Mouse (Mus musculus) thymus, adult 18-20 months (tissue): ENCODE measurements around the gene Aven.

Source experiments
- DNase-seq, 2 experiments: peaks; one replicate each; pipeline ENCODE4 v3.0.0; 2022; ENCODE audit warnings: mixed read lengths in 2 of 2

Gene Aven

DNA sequence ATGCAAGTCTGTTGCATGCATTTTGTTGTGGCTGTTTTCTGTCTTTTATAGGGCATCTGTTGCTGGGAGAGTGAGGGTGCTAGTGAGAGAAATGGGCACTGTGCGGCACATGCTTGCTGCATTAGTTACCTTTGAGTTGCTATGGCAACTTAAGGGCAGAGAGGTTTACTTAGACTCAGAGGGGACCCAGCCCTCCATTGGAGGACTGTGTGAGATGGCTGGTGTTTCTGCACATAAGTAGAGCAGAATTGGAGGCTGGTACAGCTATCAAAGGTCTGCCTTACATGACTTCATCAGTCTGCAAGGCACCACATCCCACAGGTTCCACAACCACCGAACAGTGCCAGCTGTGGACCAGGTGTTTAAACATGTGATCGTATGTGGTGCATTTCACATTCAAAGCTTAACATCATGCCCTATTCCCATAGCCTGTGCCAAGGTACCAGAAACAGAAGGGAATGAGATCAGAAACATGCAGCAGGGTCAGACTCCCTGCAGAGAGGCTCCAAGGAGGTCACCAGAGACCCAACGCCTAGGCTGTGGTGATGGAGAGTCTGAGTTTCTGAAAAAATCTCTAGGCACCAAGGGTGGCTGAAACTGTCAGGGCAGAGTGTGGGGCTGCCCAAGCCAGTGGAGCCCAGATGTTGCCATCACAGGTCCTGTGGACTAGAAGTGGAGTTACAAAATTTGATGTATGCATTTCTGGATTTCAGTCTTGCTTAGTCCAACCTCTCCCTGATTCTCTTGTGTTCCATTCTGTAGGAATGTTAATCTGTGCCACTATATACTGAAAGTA lies 73.7 kb downstream of the Aven start:
- DNase-seq: no peak

DNA sequence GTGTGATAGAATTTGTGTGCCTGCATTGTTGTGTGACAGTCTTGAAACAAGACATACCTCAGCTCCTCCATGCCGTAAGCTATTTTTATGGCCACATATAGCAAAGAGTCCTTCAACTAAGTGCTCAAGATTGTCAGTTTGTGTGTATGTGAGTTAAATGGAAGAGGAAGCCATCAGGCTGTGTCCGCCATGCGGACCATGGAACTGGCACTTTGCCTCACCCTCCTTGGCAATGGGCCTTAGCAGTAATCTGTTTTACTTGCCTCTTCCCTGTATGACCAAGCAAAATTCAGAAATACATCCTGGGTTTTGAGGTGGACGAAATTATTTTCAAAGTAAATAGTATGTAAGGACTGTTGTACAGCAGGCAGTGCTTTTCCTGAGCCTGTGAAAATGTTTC lies 75.0 kb downstream of the Aven start:
- DNase-seq: no peak

DNA sequence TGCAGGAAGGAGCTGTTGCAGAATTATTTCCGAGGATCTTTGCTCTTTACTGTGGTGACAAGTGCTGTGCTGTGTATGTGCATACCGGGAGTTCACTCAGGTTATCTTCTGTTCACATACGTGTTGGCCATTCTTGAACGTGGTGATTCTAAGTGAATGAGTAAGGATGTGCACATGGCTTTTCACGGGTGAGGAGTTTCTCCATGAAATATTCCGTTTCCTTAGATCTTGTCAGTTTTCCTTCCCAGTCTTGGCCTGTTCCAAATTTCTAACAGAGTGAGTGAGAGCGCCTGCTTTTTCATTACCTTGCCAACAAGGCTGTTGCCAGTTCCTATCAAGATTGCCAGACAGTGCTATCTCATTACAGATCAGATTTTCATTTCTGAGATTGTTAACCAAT lies 98.2 kb downstream of the Aven start:
- DNase-seq: no peak

DNA sequence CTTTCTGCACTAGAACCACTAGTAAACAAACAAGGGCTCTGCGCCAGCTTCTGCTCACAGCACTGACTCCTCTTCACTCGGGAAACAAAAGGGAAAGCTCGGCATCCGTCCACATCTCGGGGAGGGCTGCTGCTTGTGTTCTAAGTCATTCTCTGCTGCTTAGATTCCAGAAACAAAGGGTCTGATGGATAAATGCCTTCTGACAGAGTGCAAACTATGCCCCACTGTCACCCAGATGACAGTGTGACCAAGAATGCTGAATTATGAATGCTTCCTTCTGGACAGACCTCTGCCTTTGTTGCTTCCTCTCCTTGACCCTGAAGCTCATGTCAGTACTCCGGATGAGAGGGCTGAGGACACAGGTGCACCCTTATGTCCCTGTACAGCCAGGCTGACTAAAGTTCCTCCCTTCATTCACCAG lies 98.7 kb downstream of the Aven start:
- DNase-seq: no peak

DNA sequence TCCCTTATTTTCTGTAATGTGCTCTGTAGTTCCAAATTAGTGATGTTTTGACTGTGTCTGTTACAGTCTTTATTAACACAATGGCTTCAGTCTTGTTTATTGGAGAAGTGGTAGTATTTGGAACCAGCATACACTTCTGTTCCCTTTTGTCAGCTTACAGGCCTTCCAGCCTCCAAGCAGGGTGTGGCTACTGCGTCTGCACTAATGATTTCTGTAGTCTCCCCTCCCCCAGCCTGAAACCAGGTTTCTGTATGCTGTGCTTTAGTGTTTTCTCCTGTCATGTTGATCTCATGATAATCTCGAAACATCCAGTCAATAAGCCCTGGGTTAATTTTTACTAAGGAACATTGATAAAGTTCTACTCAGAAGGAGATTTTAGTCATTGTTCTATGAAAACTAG lies 100.6 kb downstream of the Aven start:
- no peak for DNase-seq

DNA sequence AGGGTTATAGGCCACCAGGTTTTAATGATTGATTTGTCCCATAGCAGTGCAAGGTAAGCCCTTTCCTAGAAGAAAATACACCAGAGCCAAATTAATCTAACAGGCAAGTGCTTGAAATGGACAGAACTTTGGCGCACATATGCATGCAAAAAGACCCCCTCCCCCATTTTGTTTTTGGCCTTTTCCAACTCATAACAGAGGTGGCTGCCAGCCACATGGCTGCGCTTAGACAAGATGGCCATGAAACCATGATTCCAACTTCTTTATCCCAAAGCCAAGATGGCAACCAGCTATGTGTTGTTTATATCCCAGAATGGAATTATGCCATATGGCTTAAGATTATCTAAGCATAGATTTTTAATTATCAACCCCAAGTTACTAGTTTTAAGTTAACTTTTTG lies 101.0 kb downstream of the Aven start:
- no peak for DNase-seq

DNA sequence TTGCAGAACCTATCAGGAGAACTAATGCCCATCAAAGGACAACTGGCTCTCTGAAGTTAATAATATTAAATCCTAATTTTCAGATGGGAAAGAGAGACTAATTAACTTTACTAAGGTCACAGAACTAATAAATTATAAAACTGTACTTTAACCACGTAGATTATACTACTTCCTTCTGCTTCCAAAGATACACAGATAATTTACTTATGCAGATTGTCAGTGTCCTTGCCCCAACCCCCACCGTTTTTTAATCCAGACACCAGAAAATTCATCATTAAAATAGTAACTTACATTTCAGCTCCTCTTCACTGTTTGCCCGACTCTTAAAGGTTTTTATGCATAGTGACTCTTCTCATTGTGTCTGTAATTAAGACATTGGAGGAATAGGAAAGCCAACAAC lies 103.0 kb downstream of the Aven start:
- no peak for DNase-seq

DNA sequence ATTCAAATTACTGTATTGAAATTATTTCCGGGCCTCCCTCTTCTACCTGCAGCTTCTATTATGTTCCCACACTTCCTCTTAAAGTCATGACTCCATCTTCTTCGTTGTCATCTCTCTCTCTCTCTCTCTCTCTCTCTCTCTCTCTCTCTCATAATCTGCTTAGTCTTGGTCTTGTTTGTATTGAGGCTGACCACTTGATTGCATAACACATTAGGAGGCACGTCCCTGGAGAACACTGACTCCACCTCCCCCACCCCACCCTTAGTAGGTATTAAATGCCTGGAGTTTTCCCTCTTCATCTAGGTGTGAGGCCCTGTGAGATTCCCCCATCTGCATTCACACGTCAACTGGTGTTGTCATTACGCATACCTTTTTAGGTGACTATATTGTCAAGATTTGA lies 103.7 kb downstream of the Aven start:
- DNase-seq: no peak

DNA sequence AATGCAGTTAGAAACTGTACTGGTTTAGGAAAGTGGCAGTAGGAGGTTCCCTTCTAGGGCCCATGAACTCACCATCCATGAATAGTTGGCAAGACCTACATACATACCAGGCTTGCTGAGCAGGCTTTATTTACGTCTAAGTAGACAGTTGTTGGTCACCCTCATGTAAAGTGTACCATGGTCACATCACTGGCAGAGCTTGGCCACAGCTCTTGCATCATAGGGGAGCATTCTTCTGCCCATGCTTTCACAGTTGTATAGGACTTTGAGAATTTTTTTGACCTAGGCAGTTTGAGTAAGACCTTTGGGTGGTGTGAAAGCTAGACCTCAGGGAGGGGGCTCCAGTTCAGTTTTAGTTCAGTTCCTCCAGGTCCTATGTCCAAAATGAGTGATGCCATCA lies 104.3 kb downstream of the Aven start:
- no peak for DNase-seq

DNA sequence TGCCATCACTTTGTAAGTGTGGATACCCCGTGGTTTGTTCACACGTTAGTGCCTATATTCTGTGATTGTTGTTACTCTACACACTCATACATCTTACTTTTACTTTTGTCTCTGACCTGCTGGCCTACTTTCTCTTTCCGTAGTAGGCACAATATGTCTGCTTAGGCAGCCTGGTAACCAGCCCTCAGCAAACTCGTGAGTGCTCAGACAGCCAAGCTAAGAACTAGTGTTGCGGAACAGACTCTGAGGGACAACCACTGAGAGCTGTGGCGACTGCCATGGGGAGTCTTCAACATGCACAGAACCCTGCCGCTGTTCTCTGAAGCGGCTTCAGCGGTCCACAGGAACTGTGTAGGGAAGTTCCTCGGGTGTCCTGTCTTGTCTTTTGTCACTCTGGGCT lies 107.5 kb downstream of the Aven start:
- DNase-seq: no peak

DNA sequence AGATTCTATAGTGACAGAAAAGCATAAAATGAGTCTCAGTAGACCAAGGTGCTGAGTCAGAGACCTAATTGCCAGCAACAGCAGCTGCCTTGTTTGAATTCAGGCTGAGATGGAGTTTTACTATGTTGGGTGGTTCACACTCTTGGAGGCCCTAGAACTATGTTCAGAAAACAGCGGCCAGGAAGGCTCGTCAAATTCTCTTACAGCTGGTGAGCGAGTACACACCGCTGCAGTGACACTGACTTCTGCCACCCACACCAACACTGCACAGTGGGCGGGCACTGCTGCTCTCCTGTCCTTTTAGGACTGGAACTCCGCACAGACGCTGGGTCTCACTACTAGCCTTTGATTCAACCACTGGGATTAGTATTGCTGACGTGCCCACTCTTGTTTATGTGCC lies 109.7 kb downstream of the Aven start:
- no peak for DNase-seq

DNA sequence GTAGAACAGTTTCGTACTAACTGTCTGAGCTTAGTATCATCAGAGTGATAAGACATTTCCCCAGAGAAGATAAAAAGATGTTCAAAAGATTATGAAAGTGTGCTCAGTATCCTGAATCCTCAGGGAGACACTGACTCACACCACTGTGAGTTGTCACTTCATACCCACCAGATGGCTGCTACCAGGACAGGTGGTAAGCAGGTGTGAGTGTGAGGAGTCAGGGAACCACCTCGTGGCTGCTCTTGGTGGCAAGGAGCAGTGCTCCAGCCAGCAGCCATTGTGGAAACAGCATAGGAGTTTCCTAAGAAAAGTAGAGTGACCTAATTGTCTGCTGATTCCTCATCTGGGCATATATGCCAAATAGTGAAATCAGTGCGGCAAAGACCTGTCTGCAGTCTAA lies 113.8 kb downstream of the Aven start:
- no peak for DNase-seq

DNA sequence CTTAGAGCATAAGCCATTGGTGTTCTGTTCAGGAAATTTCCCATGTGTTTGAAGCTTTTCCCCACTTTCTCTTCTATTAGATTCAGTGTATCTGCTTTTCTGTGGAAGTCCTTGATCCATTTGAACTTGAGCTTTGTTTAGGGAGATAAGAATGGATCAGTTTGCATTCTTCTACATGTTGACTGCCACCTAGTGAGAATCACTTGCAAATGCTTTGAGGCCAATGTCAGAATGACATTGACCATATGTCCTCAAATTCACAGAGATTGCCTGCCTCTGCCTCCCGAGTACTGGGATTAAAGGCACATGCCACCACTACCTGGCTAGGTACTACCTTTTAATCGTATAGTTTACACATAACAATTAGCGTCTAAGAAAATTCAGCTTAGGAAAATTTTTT lies 119.9 kb downstream of the Aven start:
- DNase-seq: no peak

DNA sequence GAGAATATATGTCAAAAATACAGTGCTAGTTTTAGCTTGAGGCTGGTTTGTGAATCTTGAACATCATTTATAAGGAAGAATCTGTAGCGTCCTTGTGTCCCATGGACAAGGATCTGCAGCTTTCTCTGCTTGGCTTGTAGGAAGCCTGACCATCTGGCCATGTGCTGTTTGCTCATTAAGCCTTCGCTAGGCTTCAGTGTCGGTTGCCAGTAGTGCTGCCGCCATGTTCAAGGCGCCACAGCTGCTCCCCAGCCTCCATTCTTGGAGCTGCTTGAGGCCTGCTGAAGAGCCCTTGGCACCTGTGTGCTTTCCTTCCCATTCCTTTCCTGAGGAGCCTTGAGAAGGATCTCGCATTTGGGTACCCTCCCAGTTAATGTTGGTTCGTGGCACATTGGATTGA lies 121.6 kb downstream of the Aven start:
- DNase-seq: no peak

DNA sequence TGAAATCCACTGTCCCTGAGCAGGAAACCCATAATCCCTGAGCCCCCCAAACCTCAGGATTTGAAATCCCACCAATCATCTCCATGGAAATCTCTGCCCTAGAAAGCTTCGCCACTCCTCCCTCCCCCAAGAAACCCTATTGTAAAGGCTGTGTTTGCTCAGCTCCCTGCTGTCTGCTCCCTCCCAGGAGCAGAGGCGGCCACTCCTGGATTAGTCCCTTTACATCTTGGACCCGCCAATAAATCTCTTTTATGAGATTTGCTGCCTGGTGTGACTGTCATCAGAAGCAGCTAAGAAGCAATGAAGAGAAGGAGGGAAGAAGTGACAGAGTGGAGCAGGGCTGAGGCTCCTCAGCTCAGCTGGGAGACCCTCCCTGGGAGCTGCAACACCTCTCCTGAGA lies 124.4 kb downstream of the Aven start:
- DNase-seq: no peak

DNA sequence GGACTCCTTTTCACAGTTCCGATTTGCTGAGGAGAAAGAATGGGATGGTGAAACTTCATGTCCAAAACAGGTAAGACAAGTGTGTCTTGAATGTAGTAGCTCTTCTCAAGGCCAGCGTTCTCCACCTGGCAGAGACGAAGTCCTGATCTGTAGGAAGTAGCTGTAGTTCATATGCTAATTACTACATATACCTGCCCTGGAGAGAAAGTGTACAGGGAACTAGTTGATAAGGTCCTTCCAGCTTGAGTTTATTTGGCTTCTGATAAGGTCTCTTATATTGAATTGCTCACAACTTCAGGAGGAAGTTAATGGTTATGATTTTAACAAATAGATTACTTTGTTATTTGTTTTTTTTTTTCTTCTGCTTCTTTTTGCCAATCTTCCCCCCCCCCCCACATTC lies 132.4 kb downstream of the Aven start:
- DNase-seq: no peak

DNA sequence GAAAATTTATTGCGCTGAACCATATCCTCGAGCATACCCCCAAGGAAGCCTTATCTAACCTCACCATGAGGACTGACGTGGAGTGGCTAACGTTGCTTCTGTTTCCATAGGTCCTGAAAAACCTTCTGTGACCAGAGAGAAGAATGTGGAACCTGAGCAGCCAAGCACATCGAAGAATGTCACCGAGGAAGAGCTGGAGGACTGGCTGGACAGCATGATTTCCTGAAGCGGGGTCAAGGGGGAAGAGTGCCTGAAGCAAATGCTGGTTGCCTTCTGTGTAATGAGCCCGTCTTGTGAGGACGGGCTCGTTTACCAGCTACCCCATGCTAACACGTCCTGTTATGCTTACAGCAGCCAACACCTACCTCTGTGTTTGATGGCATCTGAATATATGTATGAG lies 137.9 kb downstream of the Aven start:
- DNase-seq: no peak

DNA sequence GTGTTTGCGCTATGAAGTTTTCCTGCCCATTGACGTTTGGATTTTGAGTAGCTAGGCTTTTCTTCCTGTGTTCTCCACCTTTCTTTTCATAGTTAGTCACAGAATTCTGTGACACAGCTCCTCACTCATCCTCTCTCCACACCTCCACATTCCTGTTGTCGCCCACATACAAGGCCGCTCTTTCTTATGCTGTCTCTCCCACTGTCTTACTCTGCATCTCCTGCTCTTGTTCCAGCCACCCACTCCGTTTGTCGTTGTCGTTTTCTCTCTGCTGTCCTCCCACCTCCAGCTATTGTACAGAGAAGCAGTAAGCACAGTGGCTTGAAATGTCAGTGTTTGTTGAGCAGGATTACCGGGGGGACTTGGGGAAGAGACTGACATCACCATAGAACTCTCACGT lies 139.8 kb downstream of the Aven start:
- no peak for DNase-seq

DNA sequence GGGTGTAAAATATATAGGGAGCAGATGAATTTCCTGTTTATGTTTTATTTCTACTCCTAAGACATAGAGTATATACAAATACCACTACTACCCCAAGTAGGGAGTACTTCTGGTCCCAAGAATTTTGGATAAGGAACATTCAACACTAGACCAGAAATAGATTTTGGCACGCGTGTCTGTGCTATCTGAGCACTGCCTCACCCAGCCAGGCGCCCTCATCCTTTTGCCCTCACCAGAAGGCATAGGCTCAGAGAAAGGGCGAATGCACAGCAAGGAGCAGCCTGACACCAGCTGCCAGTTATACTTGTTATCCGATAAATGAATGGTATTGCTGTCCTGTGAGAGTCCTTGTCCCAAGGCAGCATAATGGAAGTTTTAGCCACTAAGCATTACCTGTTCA lies 144.4 kb downstream of the Aven start:
- no peak for DNase-seq

DNA sequence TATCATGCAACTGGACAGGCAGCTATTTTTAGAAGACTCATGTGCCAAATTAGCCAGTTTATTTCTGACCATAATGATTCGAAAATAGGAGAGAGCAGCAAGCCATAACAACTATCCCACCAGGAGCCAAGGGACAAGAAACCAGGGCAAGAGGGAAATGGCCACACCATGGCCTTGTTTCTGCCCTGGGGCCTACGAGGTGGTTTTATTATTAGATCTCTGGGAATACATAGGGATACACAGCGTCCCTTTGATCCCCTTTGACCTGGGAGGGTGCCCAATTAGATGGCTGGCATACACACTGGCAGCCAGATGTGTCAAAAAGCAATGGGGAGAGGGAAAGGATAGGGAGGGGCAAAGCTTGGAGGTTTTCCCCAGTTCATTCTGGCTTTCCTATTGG lies 161.1 kb downstream of the Aven start:
- DNase-seq: no peak

DNA sequence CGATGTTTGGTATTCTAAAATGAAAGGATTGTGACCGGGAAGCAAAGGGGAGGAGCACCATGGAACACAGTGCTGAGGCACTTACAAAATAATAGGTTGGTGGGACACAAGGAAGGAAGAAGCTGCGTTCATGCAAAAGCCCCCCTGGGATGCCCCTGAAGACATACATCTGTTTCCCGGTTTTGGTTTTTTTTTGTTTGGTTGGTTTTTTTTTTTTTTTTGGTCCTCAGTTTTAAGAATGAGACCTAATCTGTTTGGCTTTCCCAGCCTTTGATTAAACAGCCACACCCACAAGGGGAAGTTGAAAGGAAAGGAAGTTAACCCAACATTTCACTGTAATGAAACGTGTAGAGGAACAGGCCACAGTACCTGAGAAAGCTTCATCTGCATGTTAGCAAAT lies 163.4 kb downstream of the Aven start:
- no peak for DNase-seq

DNA sequence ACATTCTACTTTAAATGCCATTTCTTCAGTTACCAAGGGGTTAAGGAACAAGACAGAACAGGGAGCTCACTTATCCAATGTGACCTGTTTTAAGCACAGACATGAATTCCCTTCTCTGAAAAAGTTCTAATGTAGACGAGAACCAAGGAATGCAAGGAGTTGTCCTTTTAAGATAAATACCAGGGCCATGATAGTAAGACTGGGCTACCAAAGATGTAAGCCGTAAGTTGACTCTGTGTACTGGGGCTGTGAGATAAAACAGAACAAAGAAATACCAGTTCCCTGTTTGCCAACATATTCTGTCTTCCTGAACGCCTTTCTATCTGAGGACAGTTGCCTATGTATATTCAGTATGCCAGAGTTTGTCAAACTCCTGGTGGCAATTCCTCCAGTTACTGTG lies 176.7 kb downstream of the Aven start:
- DNase-seq: no peak

DNA sequence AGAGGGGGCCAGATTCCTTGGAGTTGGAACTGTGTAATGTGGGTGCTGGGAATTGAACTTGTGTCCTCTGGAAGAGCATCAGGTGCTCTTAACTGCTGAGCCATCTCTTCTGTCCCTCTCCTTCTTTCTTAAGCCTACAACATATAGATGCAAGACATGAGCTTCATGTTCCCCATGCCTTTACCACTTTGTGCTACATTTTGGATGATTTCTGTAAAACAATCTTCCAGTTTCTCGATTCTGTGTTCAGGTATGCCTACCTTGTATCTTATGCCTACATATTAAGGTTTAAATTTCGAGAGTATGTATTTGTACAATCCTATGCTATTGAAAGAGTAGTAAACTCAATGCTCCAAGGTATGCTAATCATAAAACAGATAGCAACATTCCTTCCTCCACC lies 183.4 kb downstream of the Aven start:
- DNase-seq: no peak

DNA sequence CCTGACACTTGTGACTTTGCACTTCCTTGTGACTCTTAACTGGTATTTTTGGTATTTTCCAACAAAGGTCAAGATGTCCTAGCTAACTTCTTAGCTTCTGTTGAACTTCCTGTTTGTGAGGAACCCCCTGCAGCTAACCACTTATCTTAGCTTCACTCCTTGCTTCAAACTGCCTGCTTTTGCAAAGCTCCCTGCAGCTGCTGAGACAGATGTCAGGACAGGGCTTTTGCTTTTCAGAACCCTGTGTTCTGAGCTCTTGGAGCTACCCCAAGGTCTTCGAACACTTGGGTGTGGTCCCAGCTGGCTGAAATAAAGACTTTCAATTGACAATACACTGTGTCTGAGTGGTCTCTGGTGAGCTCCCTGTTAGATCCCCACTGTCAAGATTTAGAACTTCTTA lies 184.0 kb downstream of the Aven start:
- peak in 1 of 2 experiments; percentile 17 for DNase-seq

DNA sequence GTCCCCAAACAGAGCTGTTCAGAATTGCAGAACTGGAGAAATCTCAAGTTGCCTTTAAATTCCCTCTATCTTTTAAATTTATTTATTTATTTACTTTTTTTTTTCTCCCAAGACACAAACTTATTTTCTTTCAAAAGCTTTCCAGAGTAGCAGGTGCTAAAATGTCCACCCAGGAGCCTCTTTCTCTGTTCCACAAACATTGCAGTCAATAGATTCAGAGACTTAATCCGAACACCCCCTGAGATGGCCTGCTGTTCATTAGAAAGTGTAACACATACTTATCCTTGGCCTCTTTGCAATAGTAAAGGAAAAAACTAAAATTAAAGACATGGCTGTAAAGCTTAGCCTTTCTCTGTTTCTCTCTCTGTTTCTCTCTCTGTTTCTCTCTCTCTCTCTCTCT lies 184.5 kb downstream of the Aven start:
- DNase-seq: no peak

DNA sequence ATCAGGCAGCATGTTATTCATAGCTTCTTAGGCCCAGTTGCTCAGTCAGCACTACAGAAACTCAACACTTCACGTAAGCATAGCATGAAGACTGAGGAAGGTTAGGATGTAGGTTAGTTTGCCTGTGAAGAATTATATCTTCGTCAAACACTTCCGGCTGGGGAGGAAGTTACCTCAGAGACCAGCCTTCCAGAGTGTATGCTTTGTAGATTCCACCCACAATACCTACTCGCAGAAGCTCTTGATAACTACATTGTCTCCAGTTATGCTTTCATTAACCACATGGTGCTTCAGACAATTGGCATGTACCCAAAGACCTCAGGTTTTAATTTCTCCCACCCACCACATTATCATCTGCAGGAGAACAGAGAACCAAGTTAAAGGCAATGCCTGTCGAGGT lies 189.1 kb downstream of the Aven start:
- no peak for DNase-seq
